Mouse (Mus musculus) brown adipose tissue, adult 24 weeks (tissue): Measurements from ENCODE around the gene Rbfox2. TPM values are rescaled to one million over a fixed set of nuclear protein-coding genes. Genes with fewer than 3 reads are reported as not detected.

Experiments
- H3K27ac ChIP-seq: fragments of 200-500 bp; replicated peaks from 2 replicates; pipeline ENCODE4 v1.5.1; 2012; ENCODE audit warnings: low read depth, mild to moderate bottlenecking, low read length
- H3K4me1 ChIP-seq: fragments of 200-500 bp; 2 replicates; pipeline ENCODE4 v1.6.1; 2012; ENCODE audit warnings: low read length, mixed read lengths; ENCODE audit not compliant: control insufficient read depth, insufficient read depth, insufficient read length
- H3K4me3 ChIP-seq: fragments of 200-500 bp; 2 replicates; pipeline ENCODE4 v1.5.1; 2012; ENCODE audit warnings: low read depth, mild to moderate bottlenecking, low read length, moderate library complexity; ENCODE audit not compliant: insufficient read depth
- polyA plus RNA-seq: library from polyadenylated mRNA; stranded (reverse); fragments of >200 nt; gene quantifications from 2 replicates; pipeline ENCODE4 v1.2.4, GENCODE M21; 2012; ENCODE audit not compliant: missing spikeins, insufficient read depth, insufficient read length

The Rbfox2 gene
- polyA plus RNA-seq, 1 experiment = 30.5 TPM

DNA sequence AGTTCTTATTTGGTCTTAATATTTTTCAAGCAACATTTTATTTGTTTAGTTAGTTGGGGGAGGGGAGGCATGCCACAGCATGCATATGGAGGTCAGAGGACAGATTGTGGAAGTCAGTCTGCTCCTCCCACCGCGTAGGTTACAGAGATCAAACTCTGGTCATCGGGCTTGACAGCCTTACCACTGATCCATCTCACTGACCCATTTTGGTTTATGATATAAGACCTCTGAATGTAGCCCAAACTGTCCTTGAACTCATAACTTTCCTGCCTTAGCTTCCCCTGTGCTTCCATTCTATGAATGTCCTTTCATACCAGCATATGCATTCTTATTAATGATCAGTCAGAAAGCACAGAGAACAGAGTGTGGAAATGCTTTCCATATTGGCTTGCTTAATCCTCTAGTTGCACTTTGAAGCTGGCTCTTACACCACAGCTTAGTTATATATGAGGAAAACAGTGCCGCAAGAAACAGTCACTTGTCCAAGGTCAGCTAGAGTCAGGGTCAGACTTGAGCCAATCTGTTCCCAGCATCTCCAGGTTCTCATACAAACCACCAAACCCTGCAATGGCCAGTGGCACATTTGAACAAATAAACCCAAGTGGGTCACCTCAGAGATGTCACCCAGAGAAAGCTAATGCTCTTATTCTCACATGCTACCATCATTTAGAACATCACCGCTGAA lies 62.8 kb downstream of the Rbfox2 start:
- Histone ChIP-seq H3K4me1 (peaks cover 21% of the 10 kb centered on the region), H3K4me3 (no peak overlapping the region), H3K27ac (peak overlapping the region; percentile 96)

- Histone ChIP-seq H3K4me3 (no peak overlapping the region), H3K27ac (no peak overlapping the region), H3K4me1 (peaks cover 18% of the 10 kb centered on the region)
Measured at GRCm38 (mm10) chr15:77240607-77241006, 66.2 kb downstream of the Rbfox2 start.

DNA sequence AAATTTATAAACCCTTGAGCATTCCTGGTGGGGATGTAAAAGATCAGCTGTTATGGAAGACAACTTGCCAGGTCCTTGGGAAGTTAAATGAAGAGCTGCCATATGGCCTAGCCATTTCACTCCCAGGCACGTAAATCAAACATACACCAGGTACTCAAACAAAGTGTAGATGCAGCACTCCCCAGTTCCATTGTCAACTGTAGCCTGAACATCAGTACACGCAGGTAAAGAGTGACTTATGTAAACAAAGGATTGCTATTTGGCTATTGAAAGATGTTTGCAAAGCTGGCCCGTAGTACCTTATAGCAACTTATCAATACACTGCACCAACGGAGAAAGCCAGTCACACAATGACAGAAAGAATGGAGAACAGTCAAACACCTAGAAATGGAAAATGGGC lies 67.2 kb downstream of the Rbfox2 start:
- Histone ChIP-seq H3K4me1 (peaks cover 19% of the 10 kb centered on the region), H3K4me3 (no peak overlapping the region), H3K27ac (no peak overlapping the region)

- no peak overlapping the region for H3K4me3 ChIP-seq
- H3K4me1 ChIP-seq = peaks cover 20% of the 10 kb centered on the region
- no peak overlapping the region for H3K27ac ChIP-seq
Measured at GRCm38 (mm10) chr15:77237661-77238060, 69.1 kb downstream of the Rbfox2 start.

DNA sequence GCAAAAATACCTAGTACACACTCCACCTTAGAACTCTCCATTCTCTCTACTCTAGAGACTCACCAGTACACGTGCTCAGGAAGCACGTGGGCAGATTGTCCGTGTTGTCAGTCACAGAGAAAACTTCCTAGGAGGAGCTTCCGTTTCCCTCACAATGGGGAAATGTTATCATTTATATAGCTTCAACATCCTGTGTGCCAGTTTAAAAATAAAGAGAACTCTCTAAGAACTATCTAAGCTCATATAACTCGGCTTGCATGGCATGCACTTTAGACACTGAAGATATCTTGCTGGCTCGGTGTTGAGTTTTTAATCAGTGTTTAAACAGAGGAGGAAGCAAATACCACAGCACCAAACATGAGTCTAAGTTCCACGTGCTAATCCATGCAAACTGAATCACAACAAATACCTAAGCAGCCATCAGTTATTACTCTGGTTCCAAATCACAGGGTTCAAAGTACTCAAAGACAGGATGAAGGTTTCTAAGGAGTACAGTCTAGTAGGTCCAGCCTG lies 70.7 kb downstream of the Rbfox2 start:
- Histone ChIP-seq H3K27ac (peak overlapping the region; percentile 90), H3K4me1 (peaks cover 18% of the 10 kb centered on the region)

GRCm38 (mm10) chr15:77235551-77235950 lies 71.3 kb downstream of the Rbfox2 start:
- H3K4me3 ChIP-seq = no peak overlapping the region
- H3K27ac ChIP-seq = peak overlapping the region; percentile 49
- H3K4me1 ChIP-seq = peaks cover 18% of the 10 kb centered on the region

More for the DNA sequence above, 70.7 kb downstream of the Rbfox2 start:
- H3K4me3 ChIP-seq = no peak overlapping the region

GRCm38 (mm10) chr15:77234296-77234695 lies 72.5 kb downstream of the Rbfox2 start:
- Histone ChIP-seq H3K4me3 (no peak overlapping the region), H3K27ac (no peak overlapping the region; the same call in 1 of the 2 replicates), H3K4me1 (peaks cover 18% of the 10 kb centered on the region)

DNA sequence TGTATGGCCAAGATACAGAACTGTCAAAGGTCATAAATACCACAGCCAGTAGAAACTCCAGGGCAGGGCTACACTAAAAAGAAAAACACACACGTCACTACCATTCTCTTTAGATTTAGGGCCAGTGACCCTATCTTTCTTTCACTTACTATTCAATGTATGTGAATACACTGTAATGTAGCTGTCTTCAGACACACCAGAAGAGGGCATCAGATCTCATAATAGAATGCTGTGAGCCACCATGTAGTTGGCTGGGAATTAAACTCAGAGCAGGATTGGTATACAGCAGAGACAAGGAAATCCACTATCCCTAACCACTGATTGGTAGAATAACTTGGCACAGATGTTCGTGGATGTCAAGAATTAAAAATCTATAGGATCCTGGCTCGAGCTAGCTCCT lies 76.7 kb downstream of the Rbfox2 start:
- H3K4me3 ChIP-seq = no peak overlapping the region
- H3K27ac ChIP-seq = no peak overlapping the region
- peaks cover 14% of the 10 kb centered on the region for H3K4me1 ChIP-seq

DNA sequence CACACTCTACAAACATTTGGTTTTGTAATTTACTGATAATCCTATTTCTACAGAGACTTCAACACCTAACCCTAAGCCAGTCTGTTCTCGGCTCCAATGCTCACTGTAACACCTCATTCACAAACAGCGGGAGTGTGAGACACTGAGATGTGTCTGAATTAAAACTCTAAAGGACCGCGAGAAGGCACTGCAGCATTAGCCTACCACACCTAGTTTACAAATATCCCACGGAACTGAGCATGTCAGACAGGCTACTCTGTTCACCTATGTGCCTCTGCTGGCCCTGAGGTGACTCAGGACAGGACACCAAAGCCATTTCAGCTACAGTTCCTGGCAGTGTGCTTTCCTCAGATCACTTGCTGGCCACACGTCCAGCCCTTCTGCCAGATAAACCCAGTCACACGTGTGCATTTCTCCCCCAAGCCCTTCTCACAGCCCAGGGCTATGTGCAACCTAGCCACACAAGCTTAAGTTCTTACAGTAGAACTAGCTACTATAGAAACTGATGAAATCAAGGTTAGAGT lies 79.9 kb downstream of the Rbfox2 start:
- H3K27ac ChIP-seq = no peak overlapping the region

DNA sequence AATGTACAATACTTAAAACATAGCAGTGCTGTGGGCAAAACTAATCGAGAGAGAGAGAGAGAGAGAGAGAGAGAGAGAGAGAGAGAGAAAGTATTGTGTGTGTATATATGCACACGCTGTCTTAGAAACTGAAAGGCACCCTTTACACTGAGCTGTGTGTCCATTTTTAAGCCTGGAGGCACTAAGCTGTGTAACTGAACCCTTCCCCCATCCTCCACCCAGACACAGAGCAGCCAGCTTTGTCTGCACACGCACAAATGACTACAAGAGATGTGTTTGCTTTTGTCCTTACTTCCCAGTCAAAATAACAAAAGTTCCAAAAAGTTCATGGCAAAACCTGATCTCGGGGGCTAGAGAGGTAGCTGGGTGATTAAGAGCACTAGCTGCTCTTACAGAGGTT lies 80.9 kb downstream of the Rbfox2 start:
- no peak overlapping the region for H3K27ac ChIP-seq
- 0 out of 2 replicates have a peak, but pooled peaks cover 2% of the 10 kb centered on the region for H3K4me1 ChIP-seq
- H3K4me3 ChIP-seq = no peak overlapping the region

More for the DNA sequence above, 79.9 kb downstream of the Rbfox2 start:
- Histone ChIP-seq H3K4me1 (0 out of 2 replicates have a peak, but pooled peaks cover 2% of the 10 kb centered on the region), H3K4me3 (no peak overlapping the region)

DNA sequence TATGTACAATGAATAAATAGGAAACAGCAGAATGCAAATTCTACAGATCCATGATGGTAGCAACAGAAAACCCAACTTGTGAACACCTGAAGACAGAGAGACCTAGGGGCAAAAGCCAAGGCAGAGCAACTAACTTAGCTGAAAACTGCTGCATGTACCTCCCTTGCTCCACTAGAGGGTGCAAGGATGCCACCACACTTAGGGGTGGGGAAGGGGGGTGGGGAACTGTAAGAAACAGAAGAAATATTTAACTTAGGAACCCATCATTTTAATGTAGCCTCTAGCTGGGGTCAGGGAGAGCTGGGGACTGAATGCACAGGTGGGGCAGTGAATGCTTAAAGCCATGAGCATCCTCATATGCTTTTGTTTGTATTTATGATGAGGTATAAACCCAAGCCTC lies 81.5 kb downstream of the Rbfox2 start:
- Histone ChIP-seq H3K27ac (no peak overlapping the region), H3K4me3 (no peak overlapping the region), H3K4me1 (0 out of 2 replicates have a peak, but pooled peaks cover 2% of the 10 kb centered on the region)

DNA sequence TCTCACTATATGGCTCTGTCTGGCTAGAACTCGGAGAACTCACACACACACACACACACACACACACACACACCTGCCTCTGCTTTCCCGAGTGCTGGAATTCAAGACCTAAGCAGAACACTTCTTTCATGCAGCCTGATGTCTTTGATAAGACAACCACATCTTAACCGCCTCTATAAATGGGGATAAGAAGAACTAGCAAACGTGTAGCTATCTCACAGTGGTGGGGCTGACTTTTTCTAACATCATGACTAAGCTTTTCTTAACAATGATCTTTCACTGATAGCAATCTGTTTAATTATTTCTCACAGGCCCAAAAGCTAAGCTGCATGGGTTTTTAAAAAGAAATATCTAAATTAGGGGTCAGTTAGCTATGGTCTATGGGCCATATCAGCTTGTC lies 86.0 kb downstream of the Rbfox2 start:
- Histone ChIP-seq H3K27ac (peak overlapping the region; percentile 39), H3K4me3 (no peak overlapping the region), H3K4me1 (peaks cover 8% of the 10 kb centered on the region)

- peaks cover 14% of the 10 kb centered on the region for H3K4me1 ChIP-seq
- no peak overlapping the region for H3K4me3 ChIP-seq
- H3K27ac ChIP-seq = peak overlapping the region; percentile 64
Measured at GRCm38 (mm10) chr15:77220137-77220536, 86.7 kb downstream of the Rbfox2 start.

DNA sequence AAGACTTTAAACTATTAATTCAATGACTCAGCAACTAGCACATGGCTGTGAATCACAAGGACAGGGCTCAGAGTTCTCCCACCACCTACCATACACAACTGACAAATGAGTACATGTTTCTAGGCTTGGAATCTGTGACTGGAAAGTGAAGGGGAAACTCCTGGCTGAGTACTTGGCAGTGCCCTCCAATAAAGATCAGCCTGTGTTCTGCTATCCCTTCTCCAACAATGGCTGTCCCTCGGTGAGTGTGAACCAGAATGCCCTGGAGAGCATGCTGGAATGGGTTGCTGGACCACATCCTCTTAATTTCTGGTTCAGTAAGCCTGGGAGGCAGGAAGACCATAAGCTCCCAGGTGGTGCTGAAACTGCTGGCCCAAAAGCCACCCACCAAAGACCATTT lies 87.2 kb downstream of the Rbfox2 start:
- H3K4me1 ChIP-seq = peaks cover 17% of the 10 kb centered on the region
- H3K4me3 ChIP-seq = no peak overlapping the region
- peak overlapping the region; percentile 81 for H3K27ac ChIP-seq

- Histone ChIP-seq H3K4me1 (peaks cover 24% of the 10 kb centered on the region), H3K27ac (no peak overlapping the region), H3K4me3 (no peak overlapping the region)
Measured at GRCm38 (mm10) chr15:77218007-77218406, 88.8 kb downstream of the Rbfox2 start.

DNA sequence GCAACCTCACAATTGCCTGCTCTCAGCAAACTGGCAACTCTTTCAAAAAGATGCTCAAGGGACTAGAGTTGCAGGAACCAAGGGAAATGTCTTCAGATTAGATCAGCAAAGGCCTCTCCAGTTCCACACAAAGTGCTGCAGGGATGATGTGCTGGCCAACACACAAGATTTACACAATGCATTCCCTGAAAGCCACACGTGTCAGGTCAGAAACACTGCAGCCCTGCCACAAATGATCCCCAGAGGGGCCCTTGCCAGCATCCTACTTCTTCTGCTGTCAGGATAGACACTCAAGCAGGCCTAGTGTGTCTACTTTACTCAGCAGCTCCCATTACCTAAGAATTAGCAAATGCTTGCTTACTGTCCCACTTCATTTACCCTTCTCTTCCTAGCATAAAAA lies 89.3 kb downstream of the Rbfox2 start:
- no peak overlapping the region for H3K4me3 ChIP-seq
- H3K27ac ChIP-seq = no peak overlapping the region
- peaks cover 24% of the 10 kb centered on the region for H3K4me1 ChIP-seq
